Mouse (Mus musculus): ENCODE data around the gene Cstad. TPM values are rescaled to one million over a fixed set of nuclear protein-coding genes. Genes with fewer than 3 reads are reported as not detected.

Cstad gene
- polyA plus RNA-seq (2017; shearing (Covaris generic)) = 1 to 10 TPM in 1 of 2 experiments, under 1 TPM in 1; 0.50 to 1.3 TPM

GRCm38 (mm10) chr2:30594641-30595379 is at the start of gene Cstad:
Cstad (plus strand) TSS chr2:30595040.

Other genes starting within 250 kb of the Cstad start
- gene Sh3glb2, start 235.7 kb upstream of the Cstad start, polyA plus RNA-seq (2017; shearing (Covaris generic)) = 100 to 1,000 TPM; 116 to 126 TPM
- 10 to 100 TPM in 1 of 2 experiments, 1 to 10 TPM in 1; 4.9 to 12.4 TPM for gene Miga2, start 230.8 kb upstream of the Cstad start, polyA plus RNA-seq (2017; shearing (Covaris generic))
- 10 to 100 TPM; 20.8 to 30.3 TPM for gene Dolpp1, start 202.8 kb upstream of the Cstad start, polyA plus RNA-seq (2017; shearing (Covaris generic))
- gene Crat, start 179.2 kb upstream of the Cstad start, polyA plus RNA-seq (2017; shearing (Covaris generic)) = 1 to 10 TPM; 7.5 to 8.8 TPM
- gene Ptpa, start 179.0 kb upstream of the Cstad start, polyA plus RNA-seq (2017; shearing (Covaris generic)) = 100 to 1,000 TPM in 1 of 2 experiments, 10 to 100 TPM in 1; 78.2 to 113 TPM
- gene Ier5l, start 120.8 kb upstream of the Cstad start, polyA plus RNA-seq (2017; shearing (Covaris generic)) = under 1 TPM; 0.09 to 0.29 TPM
- gene 1700001O22Rik, start 208.6 kb downstream of the Cstad start, polyA plus RNA-seq (2017; shearing (Covaris generic)) = 1 to 10 TPM; 1.8 to 4.0 TPM
- 10 to 100 TPM; 27.0 to 37.2 TPM for gene Ntmt1, start 212.8 kb downstream of the Cstad start, polyA plus RNA-seq (2017; shearing (Covaris generic))
- gene Asb6, start 235.3 kb downstream of the Cstad start, polyA plus RNA-seq (2017; shearing (Covaris generic)) = 10 to 100 TPM; 47.6 to 57.3 TPM
- not detected for gene Prrx2, start 239.9 kb downstream of the Cstad start, polyA plus RNA-seq (2017; shearing (Covaris generic))

Data from activated CD4-positive, CD25-positive, alpha-beta regulatory T cell (primary cell).